Mouse (Mus musculus) left cerebral cortex, adult 18-20 months (tissue): Measurements from ENCODE around the gene Uqcrc2. TPM values are rescaled to one million over a fixed set of nuclear protein-coding genes. Genes with fewer than 3 reads are reported as not detected.

Source experiments
- DNase-seq, 2 experiments: peaks; one replicate each; pipeline ENCODE4 v3.0.0; 2021 to 2022; ENCODE audit warnings: low spot score in 2 of 2, mixed read lengths in 1 of 2
- long read RNA-seq, 2 experiments: library from polyadenylated mRNA; stranded (forward); transcript quantifications; one replicate each; pipeline ENCODE4 v2.0.0; 2021
- total RNA-seq, 2 experiments: library from RNA; stranded (reverse); gene quantifications; 2 replicates each; pipeline ENCODE4 v1.2.3; 2021

Gene Uqcrc2
- 100 to 1,000 TPM; 243 to 247 TPM for total RNA-seq
- long read RNA-seq, experiment 1, transcript Uqcrc2-201 (14 exons, 1,896 nt), result major isoform, 225 of 243 reads
- long read RNA-seq, experiment 1, partial matches to known transcripts, result 12 of 243 reads
- long read RNA-seq, experiment 1, other reads (novel, unspliced or antisense), result 6 of 243 reads
- long read RNA-seq, experiment 2, transcript Uqcrc2-201 (14 exons, 1,896 nt), result major isoform, 202 of 211 reads
- long read RNA-seq, experiment 2, partial matches to known transcripts, result 7 of 211 reads
- long read RNA-seq, experiment 2, other reads (novel, unspliced or antisense), result 2 of 211 reads

- DNase-seq, result peak; percentile 83 to 86
Observed at GRCm38 (mm10) chr7:120634711-120635361, at the start of gene Uqcrc2. Gene Uqcrc2, plus strand, starts transcription at chr7:120635176.

- no peak for DNase-seq
Observed at GRCm38 (mm10) chr7:120597203-120597743, 37.7 kb upstream of the Uqcrc2 start.

GRCm38 (mm10) chr7:120597744-120598243 is 37.2 kb upstream of the Uqcrc2 start:
- DNase-seq, result peak in 1 of 2 experiments; percentile 27

- no peak for DNase-seq
Observed at GRCm38 (mm10) chr7:120598355-120598754, 36.6 kb upstream of the Uqcrc2 start.

- DNase-seq, result no peak
Observed at GRCm38 (mm10) chr7:120620075-120620771, 14.8 kb upstream of the Uqcrc2 start.

GRCm38 (mm10) chr7:120620841-120621240 is 14.1 kb upstream of the Uqcrc2 start:
- DNase-seq, result no peak

GRCm38 (mm10) chr7:120632518-120632917 is 2.5 kb upstream of the Uqcrc2 start:
- DNase-seq, result peak; percentile 27 to 39

GRCm38 (mm10) chr7:120634301-120634700 is 675 bp upstream of the Uqcrc2 start:
- DNase-seq, result no peak

- DNase-seq, result no peak
Observed at GRCm38 (mm10) chr7:120635362-120635781, 396 bp downstream of the Uqcrc2 start.

GRCm38 (mm10) chr7:120635821-120636220 is 845 bp downstream of the Uqcrc2 start:
- no peak for DNase-seq

- DNase-seq, result no peak
Observed at GRCm38 (mm10) chr7:120643217-120643616, 8.2 kb downstream of the Uqcrc2 start.

- peak; percentile 45 to 48 for DNase-seq
Observed at GRCm38 (mm10) chr7:120647849-120648248, 12.9 kb downstream of the Uqcrc2 start.

- no peak for DNase-seq
Observed at GRCm38 (mm10) chr7:120662079-120662478, 27.1 kb downstream of the Uqcrc2 start.

GRCm38 (mm10) chr7:120670153-120670875 is 35.3 kb downstream of the Uqcrc2 start, which contains the start of gene Pdzd9:
Gene Pdzd9, minus strand, starts transcription at chr7:120670343.
- DNase-seq, result peak; percentile 72 to 77

- DNase-seq, result no peak
Observed at GRCm38 (mm10) chr7:120671271-120671670, 36.3 kb downstream of the Uqcrc2 start.

- peak; percentile 61 to 72 for DNase-seq
Observed at GRCm38 (mm10) chr7:120677001-120677643, 42.1 kb downstream of the Uqcrc2 start, which contains the start of gene Mosmo. Gene Mosmo, plus strand, starts transcription at chr7:120677618.

- DNase-seq, result peak; percentile 29 to 45
Observed at GRCm38 (mm10) chr7:120677764-120678531, 43.0 kb downstream of the Uqcrc2 start.

- peak in 1 of 2 experiments; percentile 16 for DNase-seq
Observed at GRCm38 (mm10) chr7:120679023-120679422, 44.0 kb downstream of the Uqcrc2 start.

GRCm38 (mm10) chr7:120682002-120682401 is 47.0 kb downstream of the Uqcrc2 start:
- no peak for DNase-seq
